Mouse (Mus musculus): ENCODE measurements at regions not wholly inside any gene's neighbourhood (a gene's known extent, or its start where the extent isn't known, plus 50 kb on each side); places are given as distances from the start of the nearest gene placed in this dataset.

DNA sequence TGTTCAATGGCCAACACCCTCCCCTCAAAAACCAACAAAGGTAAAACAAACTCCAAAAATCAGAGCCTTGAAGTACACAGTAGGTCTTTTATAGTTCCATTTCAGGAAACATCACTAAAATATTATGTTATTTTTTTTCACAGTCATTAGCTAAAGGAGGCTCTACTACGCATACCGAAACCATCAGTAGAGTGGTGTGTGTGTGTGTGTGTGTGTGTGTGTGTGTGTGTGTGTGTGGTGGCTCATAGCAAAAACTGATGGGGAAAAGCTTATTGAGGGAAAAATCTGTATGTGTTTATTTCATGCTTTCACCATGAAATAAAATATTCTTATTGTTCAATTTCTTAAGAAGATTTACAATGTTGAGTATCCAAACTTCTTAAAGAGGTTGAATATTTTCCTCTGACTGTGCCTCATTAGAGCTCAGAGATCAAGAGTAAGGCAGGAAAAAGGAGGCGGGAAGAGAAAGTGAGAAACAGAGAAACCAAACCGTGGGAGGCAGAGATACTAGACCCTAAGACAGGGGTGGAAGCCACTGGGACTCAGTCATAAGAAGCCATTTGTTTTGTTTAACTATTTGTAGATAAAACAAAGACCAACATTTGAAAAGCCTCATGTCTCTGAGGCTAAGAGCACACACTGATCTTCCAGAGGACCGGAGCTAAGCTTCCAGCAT, 159.6 kb downstream of the Icos start:
- Histone ChIP-seq H3K4me1 (ENCODE audit: control insufficient read depth in 2 of 2, insufficient read depth in 2 of 2, low read length in 2 of 2, poor library complexity in 1 of 2) (no peaks in the 10 kb centered on the region), H3K9me3 (ENCODE audit: control insufficient read depth, insufficient read depth, low read depth, low read length) (no peaks in the 10 kb centered on the region), H3K27ac (ENCODE audit: insufficient read depth, low read depth, low read length, poor library complexity, severe bottlenecking) (no peak overlapping the region), H3K36me3 (ENCODE audit: control insufficient read depth, insufficient read depth, low read length, poor library complexity, severe bottlenecking) (no peaks in the 10 kb centered on the region), H3K4me3 (ENCODE audit: insufficient read depth in 1 of 2, low read depth in 1 of 2, low read length in 2 of 2, poor library complexity in 1 of 2, severe bottlenecking in 1 of 2) (no peak overlapping the region), H3K9ac (ENCODE audit: insufficient read depth, low read depth, low read length, poor library complexity, severe bottlenecking) (no peak overlapping the region)
- in situ Hi-C loops (cut with MboI; ENCODE audit: low sequenced_read_pairs in 2 of 2, unreplicated experiment in 2 of 2): no loop called here
- DNase-seq (ENCODE audit: low read depth, low spot score): no peak
- TF ChIP-seq MAFK (IDR thresholded peaks at IDR 0.05; ENCODE audit: insufficient read depth, low read depth, low read length) (no peak), ZNF384 (IDR thresholded peaks at IDR 0.05; ENCODE audit: low read depth, low read length) (no peak), CHD2 (IDR thresholded peaks at IDR 0.05; ENCODE audit: low read depth, low read length) (no peak), HCFC1 (IDR thresholded peaks at IDR 0.05; ENCODE audit: borderline replicate concordance, insufficient read depth, low read length) (no peak), ZC3H11A (IDR thresholded peaks at IDR 0.05; ENCODE audit: borderline replicate concordance, low read depth, low read length) (no peak)

DNA sequence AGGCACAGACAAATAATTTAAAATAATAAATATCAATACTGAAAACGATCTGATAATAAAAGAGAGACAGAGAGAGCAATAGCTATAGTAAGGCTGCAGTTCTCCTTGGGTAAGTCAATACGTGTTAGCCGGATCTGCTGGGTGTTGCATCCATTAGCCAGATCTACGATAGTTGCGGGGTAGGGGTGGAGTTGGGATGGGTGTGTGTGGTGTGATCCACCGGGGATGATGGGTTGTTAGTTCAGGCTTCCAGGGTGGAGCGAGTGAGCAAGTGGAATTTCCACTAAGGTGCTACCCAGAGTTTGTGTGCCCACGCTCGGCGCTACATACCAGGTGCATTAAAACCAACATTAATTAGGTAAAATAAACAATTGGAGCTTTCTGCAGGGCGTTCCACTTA, 160.2 kb downstream of the Icos start:
- Histone ChIP-seq H3K4me3 (ENCODE audit: insufficient read depth in 1 of 2, low read depth in 1 of 2, low read length in 2 of 2, poor library complexity in 1 of 2, severe bottlenecking in 1 of 2) (no peak overlapping the region), H3K9me3 (ENCODE audit: control insufficient read depth, insufficient read depth, low read depth, low read length) (no peaks in the 10 kb centered on the region), H3K9ac (ENCODE audit: insufficient read depth, low read depth, low read length, poor library complexity, severe bottlenecking) (no peak overlapping the region), H3K4me1 (ENCODE audit: control insufficient read depth in 2 of 2, insufficient read depth in 2 of 2, low read length in 2 of 2, poor library complexity in 1 of 2) (no peaks in the 10 kb centered on the region), H3K27ac (ENCODE audit: insufficient read depth, low read depth, low read length, poor library complexity, severe bottlenecking) (no peak overlapping the region), H3K36me3 (ENCODE audit: control insufficient read depth, insufficient read depth, low read length, poor library complexity, severe bottlenecking) (no peaks in the 10 kb centered on the region)
- DNase-seq (ENCODE audit: low read depth, low spot score): no peak
- in situ Hi-C loops (cut with MboI; ENCODE audit: low sequenced_read_pairs in 2 of 2, unreplicated experiment in 2 of 2): no loop called here
- TF ChIP-seq HCFC1 (IDR thresholded peaks at IDR 0.05; ENCODE audit: borderline replicate concordance, insufficient read depth, low read length) (no peak), ZNF384 (IDR thresholded peaks at IDR 0.05; ENCODE audit: low read depth, low read length) (no peak), CHD2 (IDR thresholded peaks at IDR 0.05; ENCODE audit: low read depth, low read length) (no peak), MAFK (IDR thresholded peaks at IDR 0.05; ENCODE audit: insufficient read depth, low read depth, low read length) (no peak), ZC3H11A (IDR thresholded peaks at IDR 0.05; ENCODE audit: borderline replicate concordance, low read depth, low read length) (no peak)

DNA sequence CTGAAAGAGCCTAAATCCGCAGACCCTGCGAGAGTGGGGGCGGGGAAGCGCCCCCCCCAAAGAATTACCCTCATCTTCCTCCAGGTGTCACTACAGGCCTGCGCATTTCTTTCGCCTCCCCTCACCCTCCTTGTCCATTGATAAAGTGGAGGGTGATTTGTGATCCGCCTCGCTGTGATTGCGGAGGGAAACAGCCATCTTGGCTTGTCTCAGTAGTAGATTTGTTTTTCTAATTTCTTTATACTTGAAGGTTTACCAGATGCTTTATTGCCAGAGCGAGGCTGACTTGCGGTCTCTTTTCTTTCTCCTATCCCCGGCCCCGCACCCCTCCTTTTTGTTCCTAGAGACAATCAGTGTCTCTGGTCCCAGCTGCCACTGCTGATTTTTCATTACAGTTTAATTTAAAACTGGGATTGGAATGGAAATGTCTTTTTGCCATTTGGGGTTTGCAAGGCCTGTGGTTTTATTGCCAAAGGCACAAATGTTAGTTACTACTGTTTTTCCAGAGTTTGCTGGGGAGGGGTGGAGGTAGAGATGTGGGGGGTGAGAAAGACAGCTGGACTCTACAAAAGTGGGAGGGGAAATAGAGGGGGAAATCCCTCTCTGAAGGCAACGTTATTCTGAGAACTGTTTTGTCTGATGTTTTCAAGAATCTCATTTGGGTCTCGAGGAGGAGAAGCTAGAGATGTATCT, 161.7 kb downstream of the Icos start:
- no peak overlapping the region for H3K27ac ChIP-seq (ENCODE audit: insufficient read depth, low read depth, low read length, poor library complexity, severe bottlenecking)
- no peaks in the 10 kb centered on the region for H3K36me3 ChIP-seq (ENCODE audit: control insufficient read depth, insufficient read depth, low read length, poor library complexity, severe bottlenecking)

DNA sequence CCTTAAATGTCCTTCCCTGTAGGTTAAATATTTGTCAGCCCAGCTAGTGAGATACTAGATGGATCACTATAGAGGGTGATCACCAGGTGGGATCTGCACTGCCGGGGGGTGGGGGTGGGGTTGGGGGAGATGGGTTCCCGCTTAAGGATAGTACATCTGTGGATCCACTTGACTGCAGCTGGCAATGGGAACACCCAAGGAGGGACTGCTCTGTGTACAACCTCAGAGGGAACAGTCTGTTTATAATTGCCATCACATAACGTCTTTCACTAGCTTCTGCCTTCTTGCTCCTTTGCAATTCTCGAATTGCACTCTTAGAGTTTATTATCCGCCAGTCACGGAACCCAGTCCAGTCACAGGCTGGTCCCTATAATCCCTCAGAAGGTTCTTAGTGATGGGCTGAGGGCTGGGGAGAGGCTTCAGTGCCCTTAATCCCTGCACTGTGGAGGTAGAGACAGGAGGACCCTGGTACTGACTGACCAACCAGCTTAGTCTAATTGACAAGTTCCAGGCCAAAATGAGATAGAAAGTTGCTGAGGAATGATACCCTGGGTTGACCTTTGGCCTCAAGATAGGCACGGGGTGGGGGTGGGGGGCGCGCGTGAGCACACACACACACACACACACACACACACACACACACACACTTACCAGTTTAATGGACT, 162.4 kb downstream of the Icos start:
- no peak overlapping the region for H3K27ac ChIP-seq (ENCODE audit: insufficient read depth, low read depth, low read length, poor library complexity, severe bottlenecking)
- no peak for DNase-seq (ENCODE audit: low read depth, low spot score)
- H3K4me1 ChIP-seq (ENCODE audit: control insufficient read depth in 2 of 2, insufficient read depth in 2 of 2, low read length in 2 of 2, poor library complexity in 1 of 2): no peaks in the 10 kb centered on the region

More for the DNA sequence above, 161.7 kb downstream of the Icos start:
- no peak overlapping the region for H3K4me3 ChIP-seq (ENCODE audit: insufficient read depth in 1 of 2, low read depth in 1 of 2, low read length in 2 of 2, poor library complexity in 1 of 2, severe bottlenecking in 1 of 2)
- TF ChIP-seq ZC3H11A (IDR thresholded peaks at IDR 0.05; ENCODE audit: borderline replicate concordance, low read depth, low read length) (peak; percentile 54; the same call in 1 of the 2 replicates), CHD2 (IDR thresholded peaks at IDR 0.05; ENCODE audit: low read depth, low read length) (no peak)
- in situ Hi-C loops (cut with MboI; ENCODE audit: low sequenced_read_pairs in 2 of 2, unreplicated experiment in 2 of 2): no loop called here
- DNase-seq (ENCODE audit: low read depth, low spot score): no peak
- no peaks in the 10 kb centered on the region for H3K4me1 ChIP-seq (ENCODE audit: control insufficient read depth in 2 of 2, insufficient read depth in 2 of 2, low read length in 2 of 2, poor library complexity in 1 of 2)
- H3K9ac ChIP-seq (ENCODE audit: insufficient read depth, low read depth, low read length, poor library complexity, severe bottlenecking): no peak overlapping the region
- H3K9me3 ChIP-seq (ENCODE audit: control insufficient read depth, insufficient read depth, low read depth, low read length): no peaks in the 10 kb centered on the region

More for the DNA sequence above, 162.4 kb downstream of the Icos start:
- no peak for TF ChIP-seq HCFC1 (IDR thresholded peaks at IDR 0.05; ENCODE audit: borderline replicate concordance, insufficient read depth, low read length)
- TF ChIP-seq ZNF384 (IDR thresholded peaks at IDR 0.05; ENCODE audit: low read depth, low read length): no peak
- no peak for TF ChIP-seq MAFK (IDR thresholded peaks at IDR 0.05; ENCODE audit: insufficient read depth, low read depth, low read length)
- TF ChIP-seq CHD2 (IDR thresholded peaks at IDR 0.05; ENCODE audit: low read depth, low read length): no peak
- no peak for TF ChIP-seq ZC3H11A (IDR thresholded peaks at IDR 0.05; ENCODE audit: borderline replicate concordance, low read depth, low read length)
- Histone ChIP-seq H3K4me3 (ENCODE audit: insufficient read depth in 1 of 2, low read depth in 1 of 2, low read length in 2 of 2, poor library complexity in 1 of 2, severe bottlenecking in 1 of 2) (no peak overlapping the region), H3K9ac (ENCODE audit: insufficient read depth, low read depth, low read length, poor library complexity, severe bottlenecking) (no peak overlapping the region), H3K36me3 (ENCODE audit: control insufficient read depth, insufficient read depth, low read length, poor library complexity, severe bottlenecking) (no peaks in the 10 kb centered on the region), H3K9me3 (ENCODE audit: control insufficient read depth, insufficient read depth, low read depth, low read length) (no peaks in the 10 kb centered on the region)
- in situ Hi-C loops (cut with MboI; ENCODE audit: low sequenced_read_pairs in 2 of 2, unreplicated experiment in 2 of 2): no loop called here

Measured in ES-E14 (cell line).